Mouse (Mus musculus): ENCODE measurements around the gene Wdr19. TPM values are rescaled to one million over a fixed set of nuclear protein-coding genes. Genes with fewer than 3 reads are reported as not detected.

Wdr19 gene
- polyA plus RNA-seq (2016; fragmentation: Nextera tagmentation; extraction: Ambion mirVana) = 1.3 and 2.0 TPM in 2 replicates

DNA sequence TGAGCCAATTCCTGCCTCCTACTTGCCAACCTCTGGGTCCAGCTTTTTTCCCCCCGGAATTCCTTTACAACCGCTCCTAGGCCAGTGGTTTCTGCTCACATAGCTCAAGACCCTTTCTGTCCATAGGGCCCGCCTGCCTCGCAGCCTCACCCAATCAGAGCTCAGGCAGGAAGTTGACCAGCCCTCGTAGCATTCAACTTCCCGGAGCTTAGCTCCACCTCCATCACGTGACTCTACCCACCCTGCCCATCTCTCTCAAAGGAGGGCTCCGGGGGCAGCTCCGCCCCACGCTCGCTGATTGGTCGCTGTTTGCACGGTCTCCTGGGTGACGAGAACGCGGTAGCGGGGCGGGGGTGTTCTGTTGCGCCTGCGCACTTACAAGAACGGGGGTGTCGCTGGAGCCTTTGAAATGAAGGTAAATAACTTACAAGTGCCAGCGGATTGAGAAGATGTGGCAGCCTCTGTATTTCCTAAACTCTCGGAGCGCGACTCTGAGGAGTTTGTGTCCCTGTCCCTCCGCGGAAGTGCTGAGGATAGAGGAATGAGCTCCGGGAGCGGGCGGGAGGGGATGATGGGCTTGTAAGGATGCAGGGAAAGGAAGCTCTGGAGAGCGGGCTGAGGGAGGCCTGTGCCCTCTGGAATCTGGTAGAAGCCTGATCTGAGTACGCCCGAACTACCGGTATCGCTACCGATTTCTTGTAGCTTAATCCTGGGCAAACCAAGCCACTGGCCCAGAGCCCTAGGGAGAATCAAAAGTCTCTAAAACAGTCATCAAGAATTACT lies at the start of gene Wdr19:
Gene Wdr19, plus strand, starts transcription at position 351 of the 783 bp plus-strand sequence.
- Histone ChIP-seq H3K4me2 (peak within 1 kb of the TSS; percentile 84), H3K4me1 (peaks cover 17% of the 10 kb centered on the region), H3K9me3 (replicated peaks) (no peaks in the 10 kb centered on the region), H3K9ac (peak within 1 kb of the TSS; percentile 60), H3K27ac (peak within 1 kb of the TSS; percentile 37), H3K4me3 (peak within 1 kb of the TSS; percentile 66), H3K36me3 (no peaks in the 10 kb centered on the region), H3K27me3 (replicated peaks) (no peaks in the 10 kb centered on the region)
- under 1% methylated on average over 37 of the region's 37 CpGs for WGBS (ENCODE audit: insufficient replicate concordance)
- ATAC-seq = peak; percentile 99

DNA sequence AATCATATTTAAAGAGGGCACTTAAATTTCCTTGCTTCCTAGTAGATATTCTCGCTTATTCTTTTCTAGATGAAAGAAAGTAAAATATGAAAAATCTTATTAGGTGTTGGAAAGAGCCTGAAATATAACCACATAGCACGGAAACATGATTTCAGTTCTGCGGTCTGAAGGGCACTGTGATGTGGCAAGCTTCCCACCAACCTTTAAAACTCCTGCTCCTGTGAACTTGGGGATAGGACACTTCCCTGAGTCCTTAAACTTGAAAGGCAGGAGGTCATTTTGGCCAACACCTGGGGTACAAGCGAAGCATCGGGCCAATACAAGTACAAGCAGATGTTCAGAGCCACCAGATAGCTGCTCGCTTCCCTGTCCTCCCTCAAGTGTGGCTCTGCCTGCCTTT lies 49.8 kb upstream of the Wdr19 start:
- peaks cover 25% of the 10 kb centered on the region for H3K36me3 ChIP-seq
- no peaks in the 10 kb centered on the region for H3K27me3 ChIP-seq (replicated peaks)
- no peak overlapping the region for H3K4me3 ChIP-seq
- no peak overlapping the region for H3K27ac ChIP-seq
- no peak overlapping the region for H3K4me2 ChIP-seq
- no peak overlapping the region for H3K9ac ChIP-seq
- no peaks in the 10 kb centered on the region for H3K4me1 ChIP-seq
- WGBS (ENCODE audit: insufficient replicate concordance) = 81% methylated on average over 6 of the region's 6 CpGs
- no peaks in the 10 kb centered on the region for H3K9me3 ChIP-seq (replicated peaks)
- no peak for ATAC-seq

DNA sequence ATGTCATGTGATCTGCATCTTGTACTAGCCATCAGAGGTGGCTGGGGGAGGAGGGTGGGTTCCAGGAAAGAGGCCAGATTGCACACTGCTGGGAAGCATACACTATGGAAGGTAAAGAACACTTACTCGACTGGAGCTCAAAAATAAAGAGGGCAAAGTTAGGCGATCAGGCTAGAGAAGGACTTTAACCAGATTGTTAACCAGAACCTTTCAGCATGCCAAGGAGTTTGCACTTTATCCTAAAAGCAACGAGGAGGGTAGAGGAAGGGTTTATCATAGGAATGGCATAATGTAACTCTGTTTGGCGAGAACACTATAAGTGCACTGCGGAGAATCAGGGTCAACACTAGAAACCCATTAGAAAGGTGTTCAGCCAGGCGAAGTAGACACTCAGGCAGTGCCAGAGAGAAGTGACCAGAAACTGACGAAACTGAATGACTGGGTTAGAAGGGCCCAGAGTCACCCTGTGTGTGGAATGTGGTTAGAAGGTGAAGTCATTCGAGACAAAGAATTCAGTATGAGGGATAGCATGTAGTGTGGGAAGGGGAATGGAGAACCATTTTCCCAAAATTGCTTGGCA lies 49.0 kb upstream of the Wdr19 start:
- Histone ChIP-seq H3K36me3 (peaks cover 18% of the 10 kb centered on the region), H3K9me3 (replicated peaks) (no peaks in the 10 kb centered on the region)
- WGBS (ENCODE audit: insufficient replicate concordance) = 71% methylated on average over 8 of the region's 8 CpGs

DNA sequence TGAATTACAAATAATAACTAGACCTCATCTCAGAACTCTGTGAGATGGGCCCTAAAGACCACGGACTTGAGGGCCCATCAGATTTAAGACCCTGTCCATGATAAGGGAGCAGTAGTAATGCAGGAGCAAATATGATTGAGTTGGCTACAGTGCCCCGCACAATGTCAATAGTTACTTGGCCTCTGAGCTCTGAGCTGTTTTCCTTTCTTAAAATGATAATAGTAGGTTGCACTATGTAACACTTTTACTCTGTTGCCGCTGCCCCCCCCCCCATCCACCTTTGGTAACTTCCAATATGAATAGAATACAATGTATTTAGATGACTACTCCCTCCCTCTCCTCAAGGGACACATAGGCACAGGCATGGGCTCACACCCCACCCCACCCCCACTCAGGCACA lies 48.2 kb upstream of the Wdr19 start:
- H3K36me3 ChIP-seq = peaks cover 18% of the 10 kb centered on the region
- no peak overlapping the region for H3K4me3 ChIP-seq
- 74% methylated on average over 3 of the region's 3 CpGs for WGBS (ENCODE audit: insufficient replicate concordance)
- no peak overlapping the region for H3K4me2 ChIP-seq
- H3K27me3 ChIP-seq (replicated peaks) = no peaks in the 10 kb centered on the region
- no peaks in the 10 kb centered on the region for H3K4me1 ChIP-seq
- H3K27ac ChIP-seq = no peak overlapping the region
- no peak overlapping the region for H3K9ac ChIP-seq
- no peak for ATAC-seq
- no peaks in the 10 kb centered on the region for H3K9me3 ChIP-seq (replicated peaks)

More for the DNA sequence above, 49.0 kb upstream of the Wdr19 start:
- no peaks in the 10 kb centered on the region for H3K27me3 ChIP-seq (replicated peaks)
- H3K27ac ChIP-seq = no peak overlapping the region
- no peak overlapping the region for H3K4me2 ChIP-seq
- ATAC-seq = no peak
- no peaks in the 10 kb centered on the region for H3K4me1 ChIP-seq
- no peak overlapping the region for H3K4me3 ChIP-seq
- no peak overlapping the region for H3K9ac ChIP-seq

DNA sequence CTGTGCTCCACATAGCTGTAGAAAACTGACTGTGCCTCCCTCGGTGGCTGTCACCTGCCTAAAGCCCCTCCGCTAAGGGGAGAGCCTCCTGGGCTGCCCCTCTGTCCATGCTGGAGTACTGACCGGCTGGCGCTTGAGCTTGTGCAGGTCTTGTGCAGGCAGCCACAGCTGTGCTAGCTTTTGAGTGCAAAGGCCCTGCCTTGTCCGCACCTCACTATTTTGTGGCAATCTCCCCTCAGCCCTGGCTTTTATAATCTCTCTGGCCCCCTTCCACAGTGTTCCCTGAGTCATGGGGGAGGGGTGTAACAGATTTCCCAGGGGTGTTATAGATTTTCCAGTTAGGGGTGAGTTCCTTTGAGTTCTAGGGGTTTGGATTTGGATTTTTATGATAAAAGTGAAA lies 47.7 kb upstream of the Wdr19 start:
- Histone ChIP-seq H3K4me3 (no peak overlapping the region), H3K4me1 (no peaks in the 10 kb centered on the region), H3K4me2 (no peak overlapping the region), H3K27me3 (replicated peaks) (no peaks in the 10 kb centered on the region), H3K9me3 (replicated peaks) (no peaks in the 10 kb centered on the region), H3K9ac (no peak overlapping the region), H3K27ac (no peak overlapping the region), H3K36me3 (peaks cover 20% of the 10 kb centered on the region)
- WGBS (ENCODE audit: insufficient replicate concordance) = 78% methylated on average over 5 of the region's 5 CpGs
- ATAC-seq = no peak

DNA sequence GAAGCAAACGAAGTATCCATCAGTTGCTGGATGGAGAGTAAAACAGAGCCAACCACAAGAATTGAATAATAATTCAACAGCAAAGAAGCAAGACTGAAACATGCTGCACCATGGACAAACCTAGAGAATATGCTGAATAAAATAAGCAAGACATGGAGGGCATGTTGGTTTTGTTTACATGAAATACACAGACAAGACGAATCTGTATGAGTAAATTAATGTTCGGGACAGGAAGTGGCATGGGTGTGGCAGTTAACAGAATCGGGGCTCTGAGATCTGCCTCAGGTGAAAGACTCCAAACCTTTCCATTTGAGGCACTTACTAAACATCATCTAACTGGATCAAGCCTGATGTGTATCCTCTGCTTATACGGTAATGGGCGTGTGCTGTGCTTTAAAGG lies 45.2 kb upstream of the Wdr19 start:
- ATAC-seq = no peak
- Histone ChIP-seq H3K9ac (no peak overlapping the region), H3K36me3 (peaks cover 11% of the 10 kb centered on the region; the same call in 1 of the 2 replicates), H3K27me3 (replicated peaks) (no peaks in the 10 kb centered on the region), H3K27ac (no peak overlapping the region), H3K4me1 (0 out of 2 replicates have a peak, but pooled peaks cover 8% of the 10 kb centered on the region), H3K4me2 (no peak overlapping the region), H3K4me3 (no peak overlapping the region), H3K9me3 (replicated peaks) (no peaks in the 10 kb centered on the region)
- WGBS (ENCODE audit: insufficient replicate concordance) = 71% methylated on average over 6 of the region's 6 CpGs

DNA sequence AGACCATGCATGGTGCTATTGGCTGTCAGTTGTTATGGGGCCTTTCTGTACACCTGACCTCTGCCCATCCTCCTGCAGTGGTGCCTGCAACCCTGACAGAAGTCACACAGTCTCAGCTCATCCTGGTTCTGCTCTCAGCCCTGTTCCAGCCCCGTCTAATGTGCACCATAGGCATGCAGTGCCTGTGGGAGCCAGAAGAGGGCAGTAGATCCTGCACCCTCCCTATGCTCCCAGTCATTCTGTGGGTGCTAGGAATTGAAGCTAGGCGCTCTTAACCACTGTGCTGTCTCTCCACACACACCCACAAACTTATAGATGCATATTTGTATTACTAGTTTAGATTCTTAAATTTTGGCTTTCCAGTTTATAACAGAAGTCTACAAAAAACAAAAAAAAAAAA lies 42.6 kb upstream of the Wdr19 start:
- H3K4me3 ChIP-seq = no peak overlapping the region
- 0 out of 2 replicates have a peak, but pooled peaks cover 8% of the 10 kb centered on the region for H3K4me1 ChIP-seq
- no peak overlapping the region for H3K4me2 ChIP-seq
- no peaks in the 10 kb centered on the region for H3K27me3 ChIP-seq (replicated peaks)
- H3K27ac ChIP-seq = no peak overlapping the region
- no peak overlapping the region for H3K9ac ChIP-seq
- ATAC-seq = no peak
- H3K36me3 ChIP-seq = peaks cover 11% of the 10 kb centered on the region; the same call in 1 of the 2 replicates
- WGBS (ENCODE audit: insufficient replicate concordance) = 60% methylated on average over 2 of the region's 2 CpGs
- H3K9me3 ChIP-seq (replicated peaks) = no peaks in the 10 kb centered on the region

DNA sequence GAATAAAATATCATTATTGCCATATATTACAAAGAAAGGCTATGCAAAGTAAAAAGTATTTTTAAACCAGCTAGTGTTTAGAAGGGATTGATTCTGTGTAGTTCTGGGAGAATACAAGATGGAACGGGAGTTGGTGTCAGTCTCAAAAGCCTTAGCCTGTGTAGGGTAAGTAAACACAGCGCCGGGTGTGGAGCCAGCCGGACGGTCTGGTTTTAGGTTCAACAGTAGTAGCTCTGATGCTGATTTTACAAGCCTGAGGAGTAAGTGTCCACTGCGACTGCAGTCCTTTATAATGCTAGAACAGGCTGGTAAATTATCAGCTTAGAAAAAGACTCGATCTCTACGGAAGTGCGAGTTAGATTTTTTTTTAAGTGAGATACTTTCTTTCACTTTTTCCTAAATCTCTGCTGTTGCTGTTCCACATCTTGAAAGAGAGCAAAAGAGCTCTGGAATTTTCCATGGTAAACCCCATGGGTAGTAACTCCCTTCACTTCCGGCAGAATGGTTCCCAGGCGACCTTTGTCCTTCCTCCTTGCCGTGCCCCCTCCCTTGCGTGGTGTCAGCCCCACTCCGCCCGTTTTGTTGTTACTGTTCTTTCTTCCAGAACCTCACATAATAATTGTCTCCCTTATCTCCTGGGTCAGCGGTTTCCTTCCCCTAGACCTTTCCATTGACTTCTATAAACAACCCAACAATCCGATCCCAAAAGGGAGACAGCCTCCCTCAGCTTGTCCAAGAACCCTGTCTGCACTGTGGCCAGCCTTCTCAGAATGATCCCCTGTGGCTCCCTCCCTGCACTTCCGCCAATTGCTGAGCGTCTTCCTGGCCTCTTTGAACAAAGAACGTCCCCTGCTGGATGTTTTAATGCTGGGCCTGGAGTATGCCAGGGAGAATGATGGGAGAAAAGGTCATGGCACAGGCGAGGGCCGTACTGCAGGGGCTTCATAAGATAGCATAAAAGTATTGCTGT lies 41.8 kb upstream of the Wdr19 start:
- H3K4me3 ChIP-seq = no peak overlapping the region
- WGBS (ENCODE audit: insufficient replicate concordance) = 61% methylated on average over 22 of the region's 22 CpGs
- 0 out of 2 replicates have a peak, but pooled peaks cover 8% of the 10 kb centered on the region for H3K4me1 ChIP-seq
- H3K4me2 ChIP-seq = no peak overlapping the region
- 0 out of 2 replicates have a peak, but pooled peaks have one; percentile 24 for ATAC-seq
- peaks cover 12% of the 10 kb centered on the region for H3K36me3 ChIP-seq
- no peak overlapping the region for H3K9ac ChIP-seq
- H3K9me3 ChIP-seq (replicated peaks) = no peaks in the 10 kb centered on the region
- H3K27me3 ChIP-seq (replicated peaks) = no peaks in the 10 kb centered on the region
- no peak overlapping the region for H3K27ac ChIP-seq

DNA sequence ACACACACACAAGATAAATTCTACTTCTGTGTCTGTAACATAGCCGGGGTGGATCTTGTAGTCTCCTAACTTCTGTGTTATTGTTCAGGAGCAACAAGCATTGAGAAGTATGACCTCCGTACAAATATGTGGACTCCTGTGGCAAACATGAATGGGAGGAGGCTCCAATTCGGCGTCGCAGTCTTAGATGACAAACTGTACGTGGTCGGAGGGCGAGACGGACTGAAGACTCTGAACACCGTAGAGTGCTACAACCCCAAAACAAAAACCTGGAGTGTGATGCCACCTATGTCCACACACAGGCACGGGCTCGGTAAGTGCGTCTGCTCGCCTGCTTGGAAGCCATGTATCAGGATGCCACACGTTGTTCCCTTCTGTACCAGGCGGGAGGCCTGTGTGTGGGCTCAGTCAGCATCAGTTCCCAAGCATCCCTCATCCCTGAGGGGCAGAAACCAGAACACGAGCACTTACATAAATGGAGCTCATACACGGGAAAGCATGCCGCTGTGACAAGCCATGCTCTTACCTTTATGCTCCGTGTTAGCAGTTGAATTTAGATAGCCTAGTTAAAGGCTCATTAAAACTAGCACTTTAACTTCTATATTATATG lies 40.7 kb upstream of the Wdr19 start:
- Histone ChIP-seq H3K9ac (no peak overlapping the region), H3K36me3 (peaks cover 19% of the 10 kb centered on the region), H3K4me1 (0 out of 2 replicates have a peak, but pooled peaks cover 8% of the 10 kb centered on the region), H3K4me3 (no peak overlapping the region), H3K27me3 (replicated peaks) (no peaks in the 10 kb centered on the region), H3K9me3 (replicated peaks) (no peaks in the 10 kb centered on the region), H3K27ac (no peak overlapping the region), H3K4me2 (no peak overlapping the region)
- ATAC-seq = no peak
- 82% methylated on average over 20 of the region's 20 CpGs for WGBS (ENCODE audit: insufficient replicate concordance)

DNA sequence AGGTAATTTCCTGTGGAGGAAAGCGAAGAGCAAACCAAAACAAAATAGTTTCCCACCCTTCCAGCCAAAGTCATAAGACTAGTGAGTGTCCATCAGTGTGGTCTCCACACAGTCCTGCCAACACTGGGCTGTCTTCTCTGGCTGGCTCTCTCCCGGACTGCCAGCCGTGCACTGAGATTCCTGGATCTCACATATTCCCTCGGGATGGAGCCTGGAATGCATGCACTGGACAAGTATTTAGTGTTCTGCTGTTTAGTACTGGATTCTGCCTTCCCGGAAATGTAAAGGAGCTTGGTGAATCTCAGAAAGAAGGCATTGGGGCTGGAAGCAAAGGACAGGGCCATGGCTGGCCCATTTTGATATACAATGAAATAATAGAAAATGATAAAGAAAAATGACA lies 36.5 kb upstream of the Wdr19 start:
- H3K4me1 ChIP-seq = 0 out of 2 replicates have a peak, but pooled peaks cover 5% of the 10 kb centered on the region
- 65% methylated on average over 5 of the region's 5 CpGs for WGBS (ENCODE audit: insufficient replicate concordance)
- no peak overlapping the region for H3K27ac ChIP-seq
- peaks cover 34% of the 10 kb centered on the region for H3K36me3 ChIP-seq
- no peaks in the 10 kb centered on the region for H3K9me3 ChIP-seq (replicated peaks)
- H3K9ac ChIP-seq = no peak overlapping the region
- no peak for ATAC-seq
- no peak overlapping the region for H3K4me2 ChIP-seq
- H3K4me3 ChIP-seq = no peak overlapping the region
- no peaks in the 10 kb centered on the region for H3K27me3 ChIP-seq (replicated peaks)

DNA sequence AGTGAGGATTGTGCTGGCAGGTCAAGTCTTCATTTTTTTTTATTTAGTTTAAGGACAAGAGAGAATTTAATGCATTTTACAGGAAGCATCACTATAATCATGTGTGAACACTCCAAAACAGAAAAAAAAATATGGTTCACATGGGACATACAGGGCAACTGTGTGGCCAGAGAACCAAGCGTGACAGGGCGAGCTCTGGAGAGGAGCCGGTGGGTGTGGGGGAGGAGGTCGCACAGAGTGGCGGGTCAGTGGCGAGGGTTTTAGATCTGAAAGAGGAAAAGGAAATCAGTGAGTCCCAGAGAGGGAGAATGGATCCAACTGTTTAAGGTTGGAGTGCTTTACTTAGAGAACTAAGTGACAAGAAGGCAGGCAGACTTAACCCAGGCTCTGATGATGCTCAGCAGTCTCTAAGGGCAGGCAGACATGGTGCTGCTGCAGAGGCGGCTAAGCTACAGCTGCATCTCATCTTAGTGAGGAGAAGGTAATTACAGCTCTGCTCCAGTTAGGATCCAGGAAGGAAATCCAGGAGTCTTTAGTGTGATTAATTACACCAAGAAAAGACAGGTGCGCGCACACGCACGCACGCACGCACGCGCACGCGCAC lies 35.9 kb upstream of the Wdr19 start:
- Histone ChIP-seq H3K9ac (no peak overlapping the region), H3K4me2 (no peak overlapping the region), H3K9me3 (replicated peaks) (no peaks in the 10 kb centered on the region), H3K4me1 (no peaks in the 10 kb centered on the region), H3K27ac (no peak overlapping the region), H3K4me3 (no peak overlapping the region), H3K36me3 (peaks cover 34% of the 10 kb centered on the region), H3K27me3 (replicated peaks) (no peaks in the 10 kb centered on the region)
- WGBS (ENCODE audit: insufficient replicate concordance) = 87% methylated on average over 17 of the region's 17 CpGs
- no peak for ATAC-seq

All from liver, embryonic 12.5 days (tissue).